Mouse (Mus musculus) neural tube, postnatal 0 days (tissue): Measurements from ENCODE around the gene Fam168a. TPM values are rescaled to one million over a fixed set of nuclear protein-coding genes. Genes with fewer than 3 reads are reported as not detected.

Experiments used
- microRNA-seq: library from miRNA; unstranded; fragments of <30 nt; microRNA quantifications from one replicate; pipeline ENCODE4, GENCODE M21; 2016
- polyA plus RNA-seq: library from polyadenylated mRNA; unstranded; fragments of >200 nt; fragmentation: Nextera tagmentation; extraction: Ambion mirVana; gene quantifications from 2 replicates; pipeline ENCODE4 v1.2.1, GENCODE M21; 2015

The Fam168a gene
- polyA plus RNA-seq = 113 and 138 TPM in 2 replicates

GRCm38 (mm10) chr7:100706143-100706841 is at the start of gene Fam168a:
TSS of gene Fam168a (plus strand) at chr7:100706635.

GRCm38 (mm10) chr7:100662231-100662630 is 44.2 kb upstream of the Fam168a start, which contains the start of gene Plekhb1:
TSS of gene Plekhb1 (minus strand) at chr7:100662414.

GRCm38 (mm10) chr7:100862828-100863638 is 156.6 kb downstream of the Fam168a start, which contains the start of gene Relt:
TSS of gene Relt (minus strand) at chr7:100863446.

Small RNA genes within 50 kb of the gene (microRNA-seq; reads per million reads assigned to microRNA genes)
- gene Mir3102 = 55.4 reads per million, percentile 36 among the genes with 10 or more reads in this experiment

Other genes starting within 250 kb of the Fam168a start
- 0.17 and 0.18 TPM in 2 replicates for gene Ucp3, start 233.6 kb upstream of the Fam168a start, polyA plus RNA-seq
- gene Ucp2, start 213.3 kb upstream of the Fam168a start, polyA plus RNA-seq = 117 and 120 TPM in 2 replicates
- 3.4 and 5.2 TPM in 2 replicates for gene Dnajb13, start 191.7 kb upstream of the Fam168a start, polyA plus RNA-seq
- gene Coa4, start 169.6 kb upstream of the Fam168a start, polyA plus RNA-seq = 12.0 and 12.3 TPM in 2 replicates
- gene Rab6a, start 99.2 kb upstream of the Fam168a start, polyA plus RNA-seq = 319 and 342 TPM in 2 replicates
- gene Mrpl48, start 98.3 kb upstream of the Fam168a start, polyA plus RNA-seq = 93.2 and 102 TPM in 2 replicates
- 104 and 115 TPM in 2 replicates for gene Plekhb1, start 44.2 kb upstream of the Fam168a start, polyA plus RNA-seq
- gene Relt, start 156.8 kb downstream of the Fam168a start, polyA plus RNA-seq = 5.3 and 6.7 TPM in 2 replicates
- 11.4 and 13.5 TPM in 2 replicates for gene Arhgef17, start 225.5 kb downstream of the Fam168a start, polyA plus RNA-seq